Mouse (Mus musculus) cerebellum, postnatal 14 days (tissue): Measurements from ENCODE around the gene Trim46.
A peak's percentile ranks its signal among the peaks of the same experiment; 100 is the strongest.

ENCODE experiments used
- DNase-seq, 2 experiments: peaks; one replicate each; pipeline ENCODE4 v3.0.0; 2021; ENCODE audit warnings: mixed read lengths in 2 of 2

Trim46 gene

GRCm38 (mm10) chr3:89208075-89208657 is 37.9 kb downstream of the Trim46 start:
- DNase-seq, result no peak

GRCm38 (mm10) chr3:89206695-89207094 is 39.4 kb downstream of the Trim46 start:
- no peak for DNase-seq

- DNase-seq, result no peak
Measured at GRCm38 (mm10) chr3:89206079-89206478, 40.0 kb downstream of the Trim46 start.

- no peak for DNase-seq
Measured at GRCm38 (mm10) chr3:89203142-89203514, 43.0 kb downstream of the Trim46 start.

- peak; percentile 93 for DNase-seq
Measured at GRCm38 (mm10) chr3:89202253-89203141, 43.6 kb downstream of the Trim46 start, which contains the start of gene Gba. TSS of gene Gba (plus strand) at chr3:89202928.

GRCm38 (mm10) chr3:89199839-89200238 is 46.3 kb downstream of the Trim46 start:
- no peak for DNase-seq

GRCm38 (mm10) chr3:89195979-89196877 is 49.9 kb downstream of the Trim46 start:
- peak; percentile 88 to 92 for DNase-seq

GRCm38 (mm10) chr3:89193853-89194252 is 52.3 kb downstream of the Trim46 start:
- DNase-seq, result no peak

GRCm38 (mm10) chr3:89193351-89193750 is 52.8 kb downstream of the Trim46 start:
- no peak for DNase-seq

GRCm38 (mm10) chr3:89190436-89190835 is 55.7 kb downstream of the Trim46 start:
- no peak for DNase-seq

GRCm38 (mm10) chr3:89188478-89188875 is 57.6 kb downstream of the Trim46 start:
- DNase-seq, result no peak

GRCm38 (mm10) chr3:89187690-89188477 is 58.2 kb downstream of the Trim46 start:
- DNase-seq, result no peak

- no peak for DNase-seq
Measured at GRCm38 (mm10) chr3:89187197-89187596, 58.9 kb downstream of the Trim46 start.
